Mouse (Mus musculus): ENCODE measurements around the gene Nab2. TPM values are rescaled to one million over a fixed set of nuclear protein-coding genes. Genes with fewer than 3 reads are reported as not detected.

The Nab2 gene
- polyA plus RNA-seq (2015; fragmentation: Nextera tagmentation; extraction: Ambion mirVana): 27.1 and 30.8 TPM in 2 replicates

- H3K27me3 ChIP-seq: no peaks in the 10 kb centered on the region
- peaks cover 58% of the 10 kb centered on the region for H3K4me1 ChIP-seq
- ATAC-seq (replicated peaks; ENCODE audit: low FRiP score): peak; percentile 31
- H3K36me3 ChIP-seq: peaks cover 15% of the 10 kb centered on the region
- H3K4me3 ChIP-seq (replicated peaks): peak within 1 kb of the TSS; percentile 84
- peak within 1 kb of the TSS; percentile 80 for H3K4me2 ChIP-seq
- peak within 1 kb of the TSS; percentile 84 for H3K9ac ChIP-seq
- no peaks in the 10 kb centered on the region for H3K9me3 ChIP-seq (replicated peaks)
- WGBS: 1% methylated on average over 40 of the region's 40 CpGs
- H3K27ac ChIP-seq: peak within 1 kb of the TSS; percentile 99
These were observed at the start of gene Nab2 for GRCm38 (mm10) chr10:127668093-127669050. TSS of gene Nab2 (minus strand) at chr10:127668568.

DNA sequence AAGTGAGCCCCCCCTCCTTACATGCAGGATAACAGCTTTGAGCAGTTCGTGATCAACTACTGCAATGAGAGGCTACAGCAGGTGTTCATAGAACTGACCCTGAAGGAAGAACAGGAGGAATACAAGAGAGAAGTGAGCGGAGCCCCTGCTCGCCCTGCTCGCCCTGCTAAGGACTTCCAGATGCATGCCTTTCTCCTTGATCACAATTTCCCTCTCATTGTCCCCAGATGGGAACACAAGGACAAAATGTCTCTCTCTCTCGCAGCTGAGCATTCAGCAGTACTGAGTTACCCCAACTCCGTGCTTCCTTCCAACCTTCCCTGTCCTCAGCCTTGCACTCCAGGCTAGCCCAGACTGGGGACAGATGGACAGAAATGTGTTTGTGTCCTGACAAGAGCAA lies 44.4 kb upstream of the Nab2 start:
- Histone ChIP-seq H3K27ac (no peak overlapping the region), H3K36me3 (no peaks in the 10 kb centered on the region), H3K4me2 (no peak overlapping the region), H3K4me3 (replicated peaks) (no peak overlapping the region), H3K27me3 (no peaks in the 10 kb centered on the region), H3K9me3 (replicated peaks) (no peaks in the 10 kb centered on the region), H3K9ac (no peak overlapping the region), H3K4me1 (peaks cover 22% of the 10 kb centered on the region)
- ATAC-seq (replicated peaks; ENCODE audit: low FRiP score): no peak
- WGBS: 80% methylated on average over 6 of the region's 6 CpGs

- no peaks in the 10 kb centered on the region for H3K9me3 ChIP-seq (replicated peaks)
- peaks cover 19% of the 10 kb centered on the region for H3K4me1 ChIP-seq
- H3K27me3 ChIP-seq: no peaks in the 10 kb centered on the region
- ATAC-seq (replicated peaks; ENCODE audit: low FRiP score): peak; percentile 24; the same call in 1 of the 2 replicates
- no peak overlapping the region for H3K9ac ChIP-seq
- no peak overlapping the region for H3K4me2 ChIP-seq
- no peaks in the 10 kb centered on the region for H3K36me3 ChIP-seq
- 51% methylated on average over 13 of the region's 13 CpGs for WGBS
- H3K27ac ChIP-seq: no peak overlapping the region
- no peak overlapping the region for H3K4me3 ChIP-seq (replicated peaks)
These were observed 42.0 kb upstream of the Nab2 start for GRCm38 (mm10) chr10:127710331-127710730.

DNA sequence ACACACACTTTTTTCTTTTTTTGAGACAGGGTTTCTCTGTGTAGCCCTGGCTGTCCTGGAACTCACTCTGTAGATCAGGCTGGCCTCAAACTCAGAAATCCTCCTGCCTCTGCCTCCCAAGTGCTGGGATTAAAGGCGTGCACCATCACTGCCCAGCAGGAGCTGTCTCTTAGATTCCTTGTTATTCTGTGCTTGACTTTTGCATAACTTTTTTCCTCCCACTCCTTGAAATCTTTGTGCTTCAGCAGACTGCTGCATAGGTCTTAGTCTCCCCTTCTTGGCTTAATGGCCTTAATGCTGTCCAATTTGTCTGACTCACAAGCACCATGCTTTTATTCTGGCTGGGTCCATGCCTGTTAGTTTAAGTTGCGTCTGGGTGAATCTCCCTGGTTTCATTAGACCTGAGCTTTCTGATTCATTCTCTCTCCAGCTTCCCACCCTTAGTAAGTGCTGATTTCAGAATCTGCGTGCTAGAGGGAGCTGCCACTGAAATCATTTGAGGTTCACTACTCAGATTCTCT lies 40.5 kb upstream of the Nab2 start:
- H3K4me3 ChIP-seq (replicated peaks): no peak overlapping the region
- H3K27me3 ChIP-seq: no peaks in the 10 kb centered on the region
- WGBS: 84% methylated on average over 3 of the region's 3 CpGs
- H3K9me3 ChIP-seq (replicated peaks): no peaks in the 10 kb centered on the region
- no peaks in the 10 kb centered on the region for H3K36me3 ChIP-seq
- H3K4me2 ChIP-seq: no peak overlapping the region
- H3K27ac ChIP-seq: no peak overlapping the region
- H3K9ac ChIP-seq: no peak overlapping the region
- H3K4me1 ChIP-seq: peaks cover 19% of the 10 kb centered on the region
- ATAC-seq (replicated peaks; ENCODE audit: low FRiP score): no peak

DNA sequence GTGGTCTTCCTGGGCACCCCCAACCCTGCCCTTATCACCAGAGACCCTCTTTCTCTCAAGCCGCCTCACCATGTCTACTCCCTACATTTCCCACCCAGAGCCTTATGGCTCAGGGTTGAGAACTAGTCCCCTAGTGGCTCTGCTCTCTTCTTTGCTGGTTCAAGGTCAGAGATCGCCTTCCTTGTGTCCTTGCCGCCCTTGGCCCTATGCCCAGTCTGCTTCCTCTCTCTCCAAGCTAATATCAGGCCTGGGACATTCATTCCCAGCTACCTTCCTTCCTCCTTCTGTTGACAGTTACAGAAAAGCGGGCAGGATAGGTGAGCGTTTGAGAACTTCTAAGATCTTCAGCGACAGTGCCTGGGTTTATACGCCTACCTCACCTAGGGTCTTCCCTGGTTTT lies 39.4 kb upstream of the Nab2 start:
- Histone ChIP-seq H3K9me3 (replicated peaks) (no peaks in the 10 kb centered on the region), H3K4me2 (no peak overlapping the region), H3K27ac (no peak overlapping the region), H3K4me3 (replicated peaks) (no peak overlapping the region), H3K27me3 (no peaks in the 10 kb centered on the region), H3K4me1 (peaks cover 19% of the 10 kb centered on the region), H3K36me3 (no peaks in the 10 kb centered on the region), H3K9ac (no peak overlapping the region)
- 75% methylated on average over 7 of the region's 7 CpGs for WGBS
- no peak for ATAC-seq (replicated peaks; ENCODE audit: low FRiP score)

- H3K4me2 ChIP-seq: no peak overlapping the region
- WGBS: 90% methylated on average over 4 of the region's 4 CpGs
These were observed 37.4 kb upstream of the Nab2 start for GRCm38 (mm10) chr10:127705783-127706182.

GRCm38 (mm10) chr10:127704766-127705220 lies 36.4 kb upstream of the Nab2 start, which contains the start of gene Myo1a:
TSS of gene Myo1a (plus strand) at chr10:127705170.
- no peak within 1 kb of the TSS for H3K4me3 ChIP-seq (replicated peaks)
- no peaks in the 10 kb centered on the region for H3K27me3 ChIP-seq
- no peaks in the 10 kb centered on the region for H3K9me3 ChIP-seq (replicated peaks)
- 72% methylated on average over 2 of the region's 2 CpGs for WGBS
- H3K36me3 ChIP-seq: peaks cover under 1% of the 10 kb centered on the region; the same call in 1 of the 2 replicates
- peaks cover 4% of the 10 kb centered on the region; the same call in 1 of the 2 replicates for H3K4me1 ChIP-seq
- H3K4me2 ChIP-seq: no peak within 1 kb of the TSS
- H3K27ac ChIP-seq: no peak within 1 kb of the TSS
- no peak for ATAC-seq (replicated peaks; ENCODE audit: low FRiP score)
- no peak within 1 kb of the TSS for H3K9ac ChIP-seq

More at GRCm38 (mm10) chr10:127705783-127706182, 37.4 kb upstream of the Nab2 start:
- Histone ChIP-seq H3K36me3 (no peaks in the 10 kb centered on the region), H3K9ac (no peak overlapping the region), H3K4me3 (replicated peaks) (no peak overlapping the region), H3K27ac (no peak overlapping the region), H3K9me3 (replicated peaks) (no peaks in the 10 kb centered on the region), H3K4me1 (peaks cover 14% of the 10 kb centered on the region), H3K27me3 (no peaks in the 10 kb centered on the region)
- ATAC-seq (replicated peaks; ENCODE audit: low FRiP score): no peak

DNA sequence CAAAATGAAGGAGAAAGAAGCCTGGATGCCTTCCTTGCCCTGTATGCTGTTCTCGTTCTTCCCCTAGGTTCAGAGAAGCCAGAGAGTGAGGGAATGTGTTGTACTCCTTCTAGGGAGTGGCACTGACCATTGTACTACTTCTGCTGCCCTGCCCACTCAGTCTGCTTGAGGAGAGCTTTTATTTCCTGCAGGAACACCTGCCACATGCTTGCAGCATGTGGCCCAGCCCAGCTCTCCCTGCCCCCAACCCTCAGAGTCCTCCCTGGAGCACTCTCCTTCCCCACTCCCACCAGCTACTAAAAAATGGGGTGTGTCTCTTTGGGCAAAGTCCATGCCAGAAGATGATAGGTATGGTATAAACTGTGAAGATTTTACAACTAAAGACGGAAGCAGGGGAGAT lies 35.9 kb upstream of the Nab2 start:
- WGBS: 62% methylated on average over 2 of the region's 2 CpGs
- H3K4me3 ChIP-seq (replicated peaks): no peak overlapping the region
- no peaks in the 10 kb centered on the region for H3K27me3 ChIP-seq

DNA sequence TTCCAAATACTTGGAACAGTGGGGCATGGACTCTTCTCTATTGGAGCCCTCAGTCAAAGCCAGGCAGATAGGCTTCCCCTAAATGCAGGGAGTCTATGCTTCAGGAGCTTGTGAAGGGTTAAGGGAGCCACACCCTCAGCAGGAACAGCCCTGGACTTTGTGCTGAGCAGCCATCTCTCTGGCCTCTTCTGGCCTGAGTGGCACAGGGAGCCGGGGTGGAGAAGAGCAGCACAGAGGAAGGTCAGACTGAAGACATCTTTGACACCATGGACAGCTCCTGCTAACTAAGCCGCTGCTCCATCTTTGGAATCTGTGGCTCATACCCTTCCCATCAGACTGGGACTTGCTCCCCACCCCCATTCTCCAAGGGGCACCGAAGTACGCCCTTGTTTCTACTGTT lies 34.9 kb upstream of the Nab2 start:
- no peak overlapping the region for H3K4me2 ChIP-seq
- no peak overlapping the region for H3K4me3 ChIP-seq (replicated peaks)
- no peaks in the 10 kb centered on the region for H3K27me3 ChIP-seq
- no peak for ATAC-seq (replicated peaks; ENCODE audit: low FRiP score)
- no peak overlapping the region for H3K9ac ChIP-seq
- H3K9me3 ChIP-seq (replicated peaks): no peaks in the 10 kb centered on the region
- peaks cover 15% of the 10 kb centered on the region for H3K36me3 ChIP-seq
- peaks cover 4% of the 10 kb centered on the region; the same call in 1 of the 2 replicates for H3K4me1 ChIP-seq
- no peak overlapping the region for H3K27ac ChIP-seq
- WGBS: 39% methylated on average over 4 of the region's 4 CpGs

More for the DNA sequence above, 35.9 kb upstream of the Nab2 start:
- no peak overlapping the region for H3K27ac ChIP-seq
- H3K4me1 ChIP-seq: peaks cover 4% of the 10 kb centered on the region; the same call in 1 of the 2 replicates
- peaks cover 5% of the 10 kb centered on the region for H3K36me3 ChIP-seq
- no peak overlapping the region for H3K9ac ChIP-seq
- H3K9me3 ChIP-seq (replicated peaks): no peaks in the 10 kb centered on the region
- H3K4me2 ChIP-seq: no peak overlapping the region
- no peak for ATAC-seq (replicated peaks; ENCODE audit: low FRiP score)

- Histone ChIP-seq H3K27me3 (no peaks in the 10 kb centered on the region), H3K27ac (no peak overlapping the region), H3K4me1 (no peaks in the 10 kb centered on the region), H3K4me3 (replicated peaks) (no peak overlapping the region), H3K4me2 (no peak overlapping the region), H3K9ac (no peak overlapping the region), H3K9me3 (replicated peaks) (no peaks in the 10 kb centered on the region), H3K36me3 (peaks cover 54% of the 10 kb centered on the region)
- WGBS: 88% methylated on average over 7 of the region's 7 CpGs
- ATAC-seq (replicated peaks; ENCODE audit: low FRiP score): no peak
These were observed 30.6 kb upstream of the Nab2 start for GRCm38 (mm10) chr10:127698966-127699365.

DNA sequence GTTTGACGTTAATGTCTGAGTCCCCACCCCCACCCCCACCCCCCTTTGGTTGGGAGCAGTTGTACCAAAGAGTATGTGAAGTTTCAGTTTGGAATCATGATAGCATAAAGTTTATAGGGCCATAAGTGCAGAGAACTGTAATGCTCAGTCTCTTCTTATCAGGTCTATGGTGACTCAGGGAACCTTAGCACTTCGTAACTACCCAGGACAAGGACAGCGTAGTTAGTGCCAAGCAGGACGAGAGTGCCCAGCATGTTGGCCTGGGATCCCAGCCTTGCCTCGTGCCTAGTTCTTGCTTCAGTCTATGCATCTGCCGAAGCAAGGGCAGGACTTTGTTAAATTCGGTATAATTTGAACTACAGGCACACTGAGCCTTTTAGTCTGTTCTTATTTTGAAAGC lies 27.4 kb upstream of the Nab2 start:
- no peak overlapping the region for H3K27ac ChIP-seq
- H3K36me3 ChIP-seq: peaks cover 79% of the 10 kb centered on the region
- no peak overlapping the region for H3K4me3 ChIP-seq (replicated peaks)
- no peak overlapping the region for H3K9ac ChIP-seq
- H3K9me3 ChIP-seq (replicated peaks): no peaks in the 10 kb centered on the region
- 94% methylated on average over 7 of the region's 7 CpGs for WGBS
- no peaks in the 10 kb centered on the region for H3K27me3 ChIP-seq
- no peaks in the 10 kb centered on the region for H3K4me1 ChIP-seq
- no peak for ATAC-seq (replicated peaks; ENCODE audit: low FRiP score)
- H3K4me2 ChIP-seq: no peak overlapping the region

- 51% methylated on average over 2 of the region's 2 CpGs for whole genome bisulfite sequencing
- peaks cover 87% of the 10 kb centered on the region for H3K36me3 ChIP-seq
- no peak; the same call in 1 of the 2 replicates for ATAC-seq (replicated peaks; ENCODE audit: low FRiP score)
- H3K27ac ChIP-seq: no peak overlapping the region
- H3K4me2 ChIP-seq: no peak overlapping the region
- H3K9ac ChIP-seq: no peak overlapping the region
- no peaks in the 10 kb centered on the region for H3K27me3 ChIP-seq
- no peaks in the 10 kb centered on the region for H3K4me1 ChIP-seq
- H3K4me3 ChIP-seq (replicated peaks): no peak overlapping the region
- H3K9me3 ChIP-seq (replicated peaks): no peaks in the 10 kb centered on the region
These were observed 26.3 kb upstream of the Nab2 start for GRCm38 (mm10) chr10:127694636-127695035.
